Mouse (Mus musculus) adipocyte (in vitro differentiated cells): ENCODE measurements at regions not wholly inside any gene's neighbourhood (a gene's known extent, or its start where the extent isn't known, plus 50 kb on each side); places are given as distances from the start of the nearest gene placed in this dataset.

Experiments used
- DNase-seq: peaks from one replicate; pipeline ENCODE4 v3.0.0-alpha.2; 2016; ENCODE audit warnings: low spot score

DNA sequence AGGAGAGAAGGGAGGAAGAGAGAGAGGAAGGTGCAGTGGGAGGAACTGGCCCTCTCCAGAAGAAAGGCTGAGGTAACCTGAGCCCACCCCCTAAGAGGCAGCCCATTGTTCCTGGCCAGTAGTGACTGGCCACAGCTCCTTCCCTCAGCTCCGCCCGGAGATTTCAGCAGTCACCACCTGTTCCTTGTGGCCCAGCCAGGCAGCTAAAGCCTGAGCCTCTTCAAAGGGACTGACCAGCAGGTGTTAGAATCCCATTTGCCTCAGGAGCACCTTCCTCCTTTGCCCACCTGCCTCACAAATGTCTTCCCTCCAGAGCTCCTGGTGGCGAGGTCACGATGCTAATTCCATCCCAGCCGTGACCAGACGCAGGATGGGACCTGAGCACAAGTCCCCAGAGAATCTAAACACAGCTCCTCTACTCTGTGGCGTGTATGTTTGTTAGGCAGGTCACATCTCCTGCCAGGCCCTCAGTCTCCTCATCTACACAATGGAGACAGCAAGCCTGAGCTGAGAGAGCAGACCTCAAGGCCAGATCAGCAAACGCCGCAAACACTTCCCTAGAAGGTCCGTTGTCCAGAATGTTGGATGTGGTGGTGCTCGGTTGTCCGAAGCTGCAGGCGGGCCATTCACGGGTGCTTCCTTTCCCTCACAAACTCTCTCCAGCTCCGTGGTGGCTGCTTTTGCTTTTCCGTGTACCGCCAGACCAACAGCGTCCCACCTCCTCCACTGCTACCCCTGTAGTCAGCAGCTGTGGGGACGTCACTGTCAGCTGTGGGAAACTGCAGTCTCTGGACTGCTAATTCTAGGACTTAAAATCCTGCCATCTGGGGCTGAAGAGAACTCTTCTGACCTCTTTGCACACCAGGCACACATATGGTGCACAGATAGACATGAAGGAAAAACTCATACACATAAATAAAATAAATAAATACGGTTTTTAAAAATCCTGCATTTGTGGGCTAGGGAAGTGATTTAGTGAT lies 145.8 kb upstream of the Rad23b start:
- no peak for DNase-seq

DNA sequence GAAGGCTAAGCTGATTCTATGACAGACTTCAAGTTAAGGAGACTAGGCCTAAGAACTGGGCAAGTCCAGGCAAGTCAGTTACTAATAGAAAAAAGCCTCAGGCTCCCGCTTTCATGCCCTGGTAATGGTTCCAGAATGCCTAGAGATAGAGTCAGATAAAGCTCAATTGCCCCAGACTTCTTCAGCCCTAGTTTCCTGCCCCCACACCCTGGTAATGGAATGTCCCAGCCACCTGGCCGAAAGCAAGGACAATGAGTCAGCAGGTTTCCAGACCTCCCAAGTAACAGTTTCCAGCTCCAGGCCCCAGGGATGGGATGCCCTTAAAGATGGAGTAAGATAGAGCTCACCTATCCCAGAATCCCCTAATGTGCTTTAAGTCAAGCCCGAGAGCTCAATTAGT lies 143.6 kb upstream of the Rad23b start:
- DNase-seq: no peak

DNA sequence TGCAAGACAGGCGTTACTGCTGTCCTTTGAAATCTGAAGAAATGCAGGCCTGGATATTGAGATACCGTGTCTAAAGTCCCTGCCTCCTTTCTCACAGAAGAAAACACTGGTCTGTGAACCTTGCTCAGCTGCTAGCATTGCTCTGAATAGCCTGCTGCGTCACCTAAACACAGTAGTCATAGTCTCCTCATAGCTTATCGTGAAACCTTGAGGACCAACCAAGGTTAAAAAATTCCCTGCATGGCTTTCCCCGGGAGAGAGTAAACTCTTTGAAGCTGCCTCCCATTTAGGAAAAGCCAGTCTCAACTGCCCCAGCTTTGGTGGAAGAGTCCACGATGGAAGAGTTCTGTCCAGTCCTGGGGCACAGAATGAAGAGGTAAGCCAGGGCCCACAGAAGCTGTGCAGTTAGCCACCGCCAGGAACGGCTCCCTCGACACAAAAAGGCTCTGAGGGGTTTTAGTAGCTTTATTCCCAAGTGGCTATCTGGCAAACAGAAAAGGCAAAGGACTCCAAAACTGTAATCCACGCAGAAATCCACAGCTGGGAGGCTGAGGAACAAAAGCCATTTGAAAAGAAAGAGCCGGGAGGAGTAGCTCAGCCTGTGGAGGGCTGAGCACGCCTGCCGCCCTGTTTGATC lies 142.0 kb upstream of the Rad23b start:
- no peak for DNase-seq

GRCm38 (mm10) chr4:55208386-55209345 lies 141.2 kb upstream of the Rad23b start:
- DNase-seq: no peak

- DNase-seq: no peak
Observed at GRCm38 (mm10) chr4:55215425-55216174, 134.2 kb upstream of the Rad23b start.

GRCm38 (mm10) chr4:55216175-55216545 lies 133.7 kb upstream of the Rad23b start:
- DNase-seq: no peak

GRCm38 (mm10) chr4:55225766-55226165 lies 124.1 kb upstream of the Rad23b start:
- DNase-seq: no peak

GRCm38 (mm10) chr4:55227394-55227793 lies 122.4 kb upstream of the Rad23b start:
- peak; percentile 40 for DNase-seq

DNA sequence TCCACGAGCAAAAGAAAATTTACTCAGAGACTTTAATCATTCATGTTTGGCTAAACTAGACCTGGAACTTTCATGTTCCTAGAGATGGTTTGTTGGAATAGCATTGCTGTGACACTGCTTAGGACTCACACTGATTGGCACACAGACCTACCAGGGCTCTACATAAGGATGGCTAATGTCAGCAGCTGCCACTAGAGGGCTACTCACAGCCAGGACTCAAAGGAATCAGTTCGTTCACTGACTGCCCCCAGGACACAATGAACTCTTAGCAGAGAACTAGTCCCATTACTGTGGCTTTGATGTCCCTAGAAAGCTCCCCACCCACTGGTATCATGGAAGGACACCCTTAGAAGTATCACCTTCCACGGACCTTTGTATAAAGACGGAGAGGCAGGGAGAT lies 118.3 kb upstream of the Rad23b start:
- DNase-seq: peak; percentile 23

DNA sequence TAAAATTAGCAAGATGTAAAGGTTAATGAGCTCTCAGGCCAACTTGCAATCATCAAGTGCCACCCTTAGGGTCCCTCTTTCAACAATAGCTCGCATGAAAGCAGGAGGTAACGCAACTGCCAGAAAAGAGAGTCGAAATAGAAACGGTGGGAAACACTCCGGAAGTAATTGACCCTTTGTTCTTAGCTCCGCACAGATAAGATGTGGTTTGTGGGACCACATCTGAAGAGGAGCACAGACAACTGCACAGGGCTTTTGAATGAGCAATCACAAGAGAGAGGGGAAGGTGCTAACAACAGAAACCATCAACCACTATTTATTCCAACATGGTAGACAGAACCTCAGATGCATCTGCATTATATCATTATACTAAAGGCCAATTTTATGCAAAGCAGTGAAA lies 112.0 kb upstream of the Rad23b start:
- no peak for DNase-seq

DNA sequence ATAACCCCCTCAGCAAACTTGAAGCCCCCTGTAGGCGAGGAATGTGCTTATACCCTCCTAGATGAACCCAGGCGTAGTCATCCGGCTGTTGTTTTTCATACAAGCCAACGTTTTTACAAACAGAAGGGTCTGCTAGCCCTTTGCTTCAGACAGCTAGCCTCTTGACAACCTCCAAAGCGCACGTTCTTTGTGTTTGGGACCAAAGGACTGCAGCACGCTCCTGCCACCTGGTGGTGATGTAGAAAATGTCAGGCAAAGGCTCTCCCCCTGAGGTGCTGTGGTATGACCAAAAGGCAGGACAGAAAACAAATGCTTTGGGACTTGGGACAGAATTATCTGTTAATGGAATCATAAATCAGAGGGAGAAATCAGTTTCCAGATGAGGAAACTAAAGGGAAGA lies 109.4 kb upstream of the Rad23b start:
- DNase-seq: peak; percentile 86

GRCm38 (mm10) chr4:55242331-55242730 lies 107.5 kb upstream of the Rad23b start:
- no peak for DNase-seq

- DNase-seq: no peak
Observed at GRCm38 (mm10) chr4:55243091-55244058, 106.5 kb upstream of the Rad23b start.

- peak; percentile 28 for DNase-seq
Observed at GRCm38 (mm10) chr4:55245789-55246188, 104.1 kb upstream of the Rad23b start.

DNA sequence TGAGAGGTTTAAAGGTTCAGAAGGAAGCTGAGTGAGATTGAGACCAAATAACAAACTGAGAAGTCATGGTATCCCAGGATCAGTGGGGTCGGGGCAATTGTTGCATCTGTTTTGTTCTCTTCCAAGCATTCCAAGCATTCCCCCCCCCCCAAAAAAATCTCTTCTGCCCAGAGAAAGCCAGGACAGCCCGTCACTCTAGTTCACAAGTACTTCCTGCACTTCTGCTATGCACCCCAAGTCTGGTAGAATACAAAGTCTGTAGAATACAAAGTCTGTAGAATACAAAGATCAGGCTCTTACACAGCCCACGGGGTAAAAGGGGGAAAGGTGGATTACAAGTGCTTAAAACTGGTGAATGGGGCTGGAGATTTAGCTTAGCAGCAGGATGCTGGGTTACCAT lies 99.5 kb upstream of the Rad23b start:
- no peak for DNase-seq

GRCm38 (mm10) chr4:55251546-55251945 lies 98.3 kb upstream of the Rad23b start:
- DNase-seq: no peak

- no peak for DNase-seq
Observed at GRCm38 (mm10) chr4:55253769-55254168, 96.1 kb upstream of the Rad23b start.

DNA sequence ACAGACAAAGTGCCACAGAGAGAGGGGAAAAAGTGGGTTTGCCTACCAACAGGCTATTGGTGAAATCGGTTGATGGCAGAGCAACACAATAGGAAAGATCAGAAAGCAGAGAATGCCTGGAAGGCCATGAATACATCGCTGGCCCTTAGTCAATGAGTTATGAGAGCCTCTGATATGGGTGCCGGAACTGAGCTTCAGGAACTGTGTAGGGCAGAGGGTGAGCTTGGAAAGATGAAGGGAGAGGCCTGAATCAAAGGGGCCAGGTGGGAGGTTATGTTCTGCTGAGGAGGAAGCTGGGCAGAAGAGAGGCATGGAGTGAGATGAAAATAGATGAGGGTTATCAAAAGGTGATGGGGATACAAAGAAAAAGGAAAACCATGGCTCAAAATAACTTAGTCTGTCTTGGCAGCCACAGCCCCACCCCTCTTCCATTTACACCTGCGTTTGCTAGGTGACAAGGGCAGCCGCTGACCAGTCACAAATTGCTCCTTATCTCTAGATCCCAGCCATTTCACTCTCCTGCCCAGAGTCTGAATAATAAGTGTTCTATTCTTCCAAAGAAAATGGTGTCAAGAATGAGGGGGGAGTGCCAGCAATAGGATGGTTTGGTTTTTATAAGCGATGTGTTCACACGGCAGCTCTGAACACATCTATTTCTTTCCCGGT lies 77.7 kb upstream of the Rad23b start:
- no peak for DNase-seq

DNA sequence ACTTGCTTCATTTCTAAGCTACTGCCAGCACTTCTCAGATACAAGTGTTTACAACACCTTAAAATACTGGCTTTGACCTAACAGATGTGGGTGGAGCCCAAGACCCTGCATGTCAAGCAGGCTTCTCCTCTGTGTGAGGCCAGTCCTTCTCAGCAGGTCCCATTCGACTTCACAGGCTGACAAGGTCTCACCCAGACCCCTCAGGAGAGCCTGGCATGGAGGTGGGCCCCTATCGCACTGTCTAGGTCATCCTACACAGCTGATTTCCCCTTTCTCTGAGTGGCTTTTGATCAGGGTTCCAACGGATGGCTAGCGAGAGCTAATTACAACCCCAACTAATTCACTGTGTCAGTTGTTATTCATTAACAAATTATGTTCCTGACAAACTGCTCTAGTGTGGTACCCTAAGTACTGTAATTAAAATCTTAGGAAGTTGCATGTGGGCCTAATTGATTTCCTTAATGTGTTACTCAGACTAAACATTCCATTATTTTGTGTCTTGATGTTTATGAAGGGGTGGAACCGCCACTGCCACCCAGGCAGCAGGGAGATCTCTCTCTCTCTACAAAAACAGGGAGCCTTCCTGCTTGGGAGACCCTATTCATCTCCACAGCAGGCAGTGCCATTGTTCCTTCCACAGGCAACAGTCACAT lies 73.4 kb upstream of the Rad23b start:
- no peak for DNase-seq
